Mouse (Mus musculus) kidney, adult 2 months (tissue): ENCODE results near the gene Ap1s3.

Source experiments
- CTCF ChIP-seq: fragments of 200-500 bp; conservative IDR thresholded peaks from 2 replicates; pipeline ENCODE4 v1.5.1; 2011; ENCODE audit warnings: low read depth, mild to moderate bottlenecking, control low read depth, low read length, moderate library complexity, mixed read lengths; ENCODE audit not compliant: insufficient read depth, insufficient read length
- POLR2A ChIP-seq: fragments of 200-500 bp; IDR thresholded peaks from one replicate; pipeline ENCODE4 v1.6.1; 2011; ENCODE audit warnings: low read depth, low read length, control low read depth

- TF ChIP-seq CTCF: no peak
- TF ChIP-seq POLR2A: no peak
Measured at GRCm38 (mm10) chr1:79710216-79710615, 38.4 kb upstream of the Ap1s3 start.
